Mouse (Mus musculus) limb, embryonic 12.5 days (tissue): ENCODE results near the gene Acsf2. TPM values are rescaled to one million over a fixed set of nuclear protein-coding genes. Genes with fewer than 3 reads are reported as not detected.
A peak's percentile ranks its signal among the peaks of the same experiment; 100 is the strongest.

ENCODE experiments used
- ATAC-seq: fragments of 200-750 bp; cut with Nextera tagmentation; 2 replicates; pipeline ENCODE4 v1.8.0; 2017; ENCODE audit warnings: low read depth, moderate TSS enrichment; ENCODE audit not compliant: insufficient number of reproducible peaks, insufficient read depth, low FRiP score, low TSS enrichment
- H3K27ac ChIP-seq: fragments of 300-500 bp; sonication (generic); 2 replicates; pipeline ENCODE4 v1.5.1; 2016; ENCODE audit warnings: mild to moderate bottlenecking, moderate library complexity
- H3K27me3 ChIP-seq: fragments of 300-500 bp; sonication (generic); 2 replicates; pipeline ENCODE4 v1.6.1; 2016; ENCODE audit warnings: mild to moderate bottlenecking, moderate library complexity
- H3K36me3 ChIP-seq: fragments of 300-500 bp; sonication (generic); 2 replicates; pipeline ENCODE4 v1.6.1; 2016; ENCODE audit warnings: mild to moderate bottlenecking, moderate library complexity
- H3K4me1 ChIP-seq: fragments of 300-500 bp; sonication (generic); replicated peaks from 2 replicates; pipeline ENCODE4 v1.6.1; 2016
- H3K4me2 ChIP-seq: fragments of 300-500 bp; sonication (generic); 2 replicates; pipeline ENCODE4 v1.6.1; 2016; ENCODE audit warnings: mild to moderate bottlenecking, moderate library complexity
- H3K4me3 ChIP-seq: fragments of 300-500 bp; sonication (generic); replicated peaks from 2 replicates; pipeline ENCODE4 v1.5.1; 2016; ENCODE audit warnings: mild to moderate bottlenecking
- H3K9ac ChIP-seq: fragments of 300-500 bp; sonication (generic); replicated peaks from 2 replicates; pipeline ENCODE4 v1.6.1; 2016; ENCODE audit warnings: mild to moderate bottlenecking, moderate library complexity
- H3K9me3 ChIP-seq: fragments of 300-500 bp; sonication (generic); 2 replicates; pipeline ENCODE4 v1.6.1; 2016; ENCODE audit warnings: mild to moderate bottlenecking, moderate library complexity
- WGBS: fragments of 180-500 bp; shearing (Covaris S2); methylation state at CpG from one replicate; pipeline ENCODE4 v1.1.7; 2016; 5-methylcytosine and 5-hydroxymethylcytosine counted together
- polyA plus RNA-seq: library from polyadenylated mRNA; unstranded; fragments of >200 nt; fragmentation: Nextera tagmentation; extraction: Ambion mirVana; gene quantifications from 2 replicates; pipeline ENCODE4 v1.2.1, GENCODE M21; 2016

Acsf2 gene
- polyA plus RNA-seq, 1 experiment from 2014 or later = 5.0 TPM

GRCm38 (mm10) chr11:94622162-94622561, 20.5 kb upstream of the Acsf2 start:
- no peaks in the 10 kb centered on the region for H3K36me3 ChIP-seq
- no peak overlapping the region for H3K9ac ChIP-seq
- no peaks in the 10 kb centered on the region for H3K27me3 ChIP-seq
- no peaks in the 10 kb centered on the region for H3K4me1 ChIP-seq
- no peak for ATAC-seq
- peaks cover 4% of the 10 kb centered on the region; the same call in 1 of the 2 replicates for H3K9me3 ChIP-seq
- WGBS = 72% methylated on average over 2 of the region's 2 CpGs
- H3K4me2 ChIP-seq = no peak overlapping the region
- H3K27ac ChIP-seq = no peak overlapping the region
- H3K4me3 ChIP-seq = no peak overlapping the region

- Histone ChIP-seq H3K4me1 (no peaks in the 10 kb centered on the region), H3K4me3 (no peak overlapping the region), H3K27ac (no peak overlapping the region), H3K9ac (no peak overlapping the region), H3K36me3 (no peaks in the 10 kb centered on the region), H3K4me2 (no peak overlapping the region), H3K9me3 (peaks cover 4% of the 10 kb centered on the region; the same call in 1 of the 2 replicates), H3K27me3 (no peaks in the 10 kb centered on the region; the same call in 1 of the 2 replicates)
- ATAC-seq = no peak
Measured at GRCm38 (mm10) chr11:94621458-94621852, 19.8 kb upstream of the Acsf2 start.

GRCm38 (mm10) chr11:94620766-94621457, 19.2 kb upstream of the Acsf2 start:
- no peak for ATAC-seq

GRCm38 (mm10) chr11:94617646-94618045, 16.0 kb upstream of the Acsf2 start:
- H3K27me3 ChIP-seq = peaks cover 25% of the 10 kb centered on the region
- ATAC-seq = no peak
- WGBS = 91% methylated on average over 2 of the region's 2 CpGs

More at GRCm38 (mm10) chr11:94620766-94621457, 19.2 kb upstream of the Acsf2 start:
- Histone ChIP-seq H3K4me3 (no peak overlapping the region), H3K36me3 (no peaks in the 10 kb centered on the region), H3K27me3 (peaks cover 4% of the 10 kb centered on the region; the same call in 1 of the 2 replicates), H3K27ac (no peak overlapping the region), H3K9ac (no peak overlapping the region), H3K9me3 (peaks cover 4% of the 10 kb centered on the region; the same call in 1 of the 2 replicates), H3K4me2 (no peak overlapping the region), H3K4me1 (no peaks in the 10 kb centered on the region)
- WGBS = 65% methylated on average over 6 of the region's 6 CpGs

GRCm38 (mm10) chr11:94615494-94615893, 13.8 kb upstream of the Acsf2 start:
- no peaks in the 10 kb centered on the region for H3K36me3 ChIP-seq
- no peak overlapping the region for H3K4me2 ChIP-seq
- H3K4me3 ChIP-seq = no peak overlapping the region
- ATAC-seq = no peak
- 40% methylated on average over 4 of the region's 4 CpGs for WGBS
- H3K27ac ChIP-seq = no peak overlapping the region
- H3K9me3 ChIP-seq = peaks cover 4% of the 10 kb centered on the region; the same call in 1 of the 2 replicates
- H3K4me1 ChIP-seq = peaks cover 7% of the 10 kb centered on the region; the same call in 1 of the 2 replicates
- H3K9ac ChIP-seq = no peak overlapping the region
- peaks cover 25% of the 10 kb centered on the region for H3K27me3 ChIP-seq

More at GRCm38 (mm10) chr11:94617646-94618045, 16.0 kb upstream of the Acsf2 start:
- Histone ChIP-seq H3K4me1 (no peaks in the 10 kb centered on the region), H3K27ac (no peak overlapping the region), H3K36me3 (no peaks in the 10 kb centered on the region), H3K4me3 (no peak overlapping the region), H3K9ac (no peak overlapping the region), H3K9me3 (peaks cover 4% of the 10 kb centered on the region; the same call in 1 of the 2 replicates), H3K4me2 (no peak overlapping the region)

GRCm38 (mm10) chr11:94614603-94615002, 12.9 kb upstream of the Acsf2 start:
- Histone ChIP-seq H3K9ac (no peak overlapping the region), H3K4me1 (peaks cover 9% of the 10 kb centered on the region; the same call in 1 of the 2 replicates), H3K27ac (no peak overlapping the region), H3K4me3 (no peak overlapping the region), H3K9me3 (peaks cover 4% of the 10 kb centered on the region; the same call in 1 of the 2 replicates), H3K27me3 (peaks cover 25% of the 10 kb centered on the region), H3K36me3 (no peaks in the 10 kb centered on the region), H3K4me2 (no peak overlapping the region)
- no peak for ATAC-seq
- 87% methylated on average over 4 of the region's 4 CpGs for WGBS

GRCm38 (mm10) chr11:94610744-94611740, 9.4 kb upstream of the Acsf2 start:
- ATAC-seq = no peak
- H3K4me3 ChIP-seq = no peak overlapping the region

GRCm38 (mm10) chr11:94602356-94602955, 785 bp upstream of the Acsf2 start:
- Histone ChIP-seq H3K36me3 (no peaks in the 10 kb centered on the region), H3K27me3 (peaks cover 4% of the 10 kb centered on the region; the same call in 1 of the 2 replicates), H3K4me1 (peaks cover 13% of the 10 kb centered on the region), H3K4me2 (peak overlapping the region; percentile 60), H3K9me3 (no peaks in the 10 kb centered on the region), H3K27ac (peak overlapping the region; percentile 67; the same call in 1 of the 2 replicates), H3K4me3 (peak overlapping the region; percentile 59), H3K9ac (peak overlapping the region; percentile 74)
- 63% methylated on average over 11 of the region's 11 CpGs for WGBS
- ATAC-seq = no peak; the same call in 1 of the 2 replicates

More at GRCm38 (mm10) chr11:94610744-94611740, 9.4 kb upstream of the Acsf2 start:
- Histone ChIP-seq H3K27me3 (peaks cover 26% of the 10 kb centered on the region), H3K4me2 (no peak overlapping the region), H3K9ac (no peak overlapping the region), H3K4me1 (peaks cover 9% of the 10 kb centered on the region; the same call in 1 of the 2 replicates), H3K27ac (no peak overlapping the region), H3K36me3 (no peaks in the 10 kb centered on the region), H3K9me3 (no peaks in the 10 kb centered on the region)
- 69% methylated on average over 4 of the region's 4 CpGs for whole genome bisulfite sequencing

GRCm38 (mm10) chr11:94600447-94600846, 1.2 kb downstream of the Acsf2 start:
- Histone ChIP-seq H3K4me2 (peak overlapping the region; percentile 60), H3K9me3 (no peaks in the 10 kb centered on the region), H3K4me1 (peaks cover 13% of the 10 kb centered on the region), H3K4me3 (no peak overlapping the region), H3K27me3 (no peaks in the 10 kb centered on the region), H3K27ac (no peak overlapping the region), H3K36me3 (peaks cover 14% of the 10 kb centered on the region; the same call in 1 of the 2 replicates), H3K9ac (no peak overlapping the region)
- no peak for ATAC-seq
- 90% methylated on average over 7 of the region's 7 CpGs for WGBS

GRCm38 (mm10) chr11:94598437-94599120, 3.1 kb downstream of the Acsf2 start:
- Histone ChIP-seq H3K9me3 (no peaks in the 10 kb centered on the region), H3K4me2 (no peak overlapping the region), H3K9ac (no peak overlapping the region), H3K36me3 (peaks cover 14% of the 10 kb centered on the region; the same call in 1 of the 2 replicates), H3K27ac (no peak overlapping the region), H3K4me3 (no peak overlapping the region), H3K4me1 (peaks cover 13% of the 10 kb centered on the region), H3K27me3 (no peaks in the 10 kb centered on the region)
- ATAC-seq = no peak
- 73% methylated on average over 6 of the region's 6 CpGs for WGBS
